Mouse (Mus musculus): ENCODE results near the gene Exog.
A peak's percentile ranks its signal among the peaks of the same experiment; 100 is the strongest.

Gene Exog

GRCm38 (mm10) chr9:119444738-119445429, at the start of gene Exog:
Exog (plus strand) TSS chr9:119444943.
- peak; percentile 96 for DNase-seq

DNA sequence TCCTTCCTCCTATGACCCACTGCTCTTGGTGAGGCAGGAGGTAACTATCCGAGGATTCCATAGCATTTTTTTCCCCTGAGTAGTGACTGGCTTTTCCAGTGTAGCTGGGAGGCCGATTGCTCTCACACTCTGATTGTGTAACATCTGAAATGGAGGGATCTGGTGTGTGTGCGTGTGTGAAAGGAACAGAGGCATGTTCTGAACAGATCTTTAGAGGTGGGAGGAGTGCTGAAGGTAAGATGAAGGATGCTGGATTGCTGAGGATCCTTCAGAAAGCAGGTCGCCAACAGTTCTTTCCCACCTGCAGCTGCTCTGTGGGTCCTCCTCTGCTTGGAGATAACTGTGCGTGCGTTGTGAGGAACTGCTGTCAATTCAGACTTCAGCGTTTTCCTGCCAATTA, 43.4 kb upstream of the Exog start:
- no peak for DNase-seq

DNA sequence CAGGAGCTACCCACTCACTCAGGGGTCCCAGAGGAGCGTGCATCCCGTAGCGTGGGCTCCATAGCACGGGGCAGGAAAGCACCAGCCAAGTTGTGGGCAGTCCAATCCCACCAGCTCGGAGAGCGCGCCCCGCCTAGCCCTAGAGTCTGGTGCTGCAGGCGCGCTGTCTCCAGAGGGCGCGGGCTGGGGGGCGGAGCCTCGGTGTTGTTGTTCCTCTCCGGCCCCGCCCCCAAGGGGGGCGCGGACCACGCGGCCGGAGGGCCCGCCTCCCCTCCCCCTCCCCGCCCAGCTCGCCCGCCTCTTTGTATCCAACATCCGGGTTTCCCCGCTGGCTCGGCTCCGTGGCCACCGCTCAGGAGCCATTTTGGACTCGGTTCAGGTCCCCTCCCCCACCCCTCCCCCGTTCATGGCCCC, 42.9 kb upstream of the Exog start, which contains the start of gene Acvr2b:
Gene Acvr2b (plus strand): TSS at position 318 of the 414 bp plus-strand sequence.
- peak; percentile 96 for DNase-seq

GRCm38 (mm10) chr9:119402253-119403235, 42.2 kb upstream of the Exog start:
- DNase-seq, result peak; percentile 47

- peak; percentile 25 for DNase-seq
These were observed 41.5 kb upstream of the Exog start for GRCm38 (mm10) chr9:119403236-119403641.

- DNase-seq, result no peak
These were observed 40.7 kb upstream of the Exog start for GRCm38 (mm10) chr9:119404090-119404489.

- DNase-seq, result no peak
These were observed 36.9 kb upstream of the Exog start for GRCm38 (mm10) chr9:119407884-119408283.

DNA sequence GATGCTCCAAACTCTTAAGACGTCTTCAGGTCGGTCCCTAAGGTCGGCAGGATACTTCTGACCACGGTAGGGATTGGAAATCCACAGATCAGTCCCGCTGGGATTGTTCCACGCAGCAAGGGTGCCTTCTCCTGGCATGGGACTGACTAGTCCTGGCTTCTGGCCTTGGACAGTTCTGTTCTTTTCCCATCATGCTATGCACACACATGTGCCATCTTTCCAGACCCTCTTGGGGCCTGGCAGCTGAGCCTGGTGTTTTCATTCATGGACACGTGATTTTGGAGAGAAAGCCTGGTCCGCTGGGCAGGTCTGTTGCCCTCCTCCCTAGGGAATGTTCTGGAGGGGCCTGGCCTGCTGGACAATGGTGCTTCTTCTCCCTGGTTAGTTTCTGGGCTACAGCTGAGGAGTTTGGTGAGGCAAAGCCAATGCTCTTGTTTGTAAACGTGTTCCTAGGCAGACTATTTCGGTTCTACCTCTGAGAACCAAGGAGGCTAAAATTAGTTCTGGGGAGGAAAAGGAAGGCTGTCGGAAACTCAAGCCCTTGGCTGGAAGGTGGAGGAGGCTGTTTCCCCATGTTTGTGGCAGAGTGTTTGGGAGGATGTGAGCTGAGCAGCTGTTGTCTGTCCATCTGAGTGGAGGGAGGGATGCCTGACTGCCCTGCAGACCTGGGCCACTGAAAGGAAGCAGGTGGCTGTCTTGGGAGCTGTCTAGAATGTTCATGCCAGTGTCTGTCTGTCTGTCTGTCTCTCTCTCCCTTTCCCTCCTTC, 35.7 kb upstream of the Exog start:
- no peak for DNase-seq

DNA sequence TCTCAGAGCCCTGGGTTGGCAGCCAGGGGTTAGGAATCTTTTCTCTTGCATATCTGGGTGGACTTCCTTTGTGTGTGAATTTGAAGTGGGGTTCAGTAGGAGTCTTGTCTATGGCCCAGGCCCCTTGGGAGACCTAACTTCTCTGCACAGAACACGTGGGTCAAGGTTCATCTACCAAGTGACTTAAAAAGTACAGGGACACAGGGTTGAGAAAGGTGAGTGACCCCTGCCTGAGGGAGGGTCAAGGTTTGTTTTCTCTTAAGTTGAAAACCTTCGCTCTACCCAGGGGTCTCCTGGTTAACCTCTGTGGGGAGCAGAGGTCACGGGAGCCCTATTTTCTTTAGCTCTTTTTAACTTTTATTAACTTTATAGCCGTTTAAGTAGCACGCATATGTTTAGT, 34.9 kb upstream of the Exog start:
- no peak for DNase-seq

DNA sequence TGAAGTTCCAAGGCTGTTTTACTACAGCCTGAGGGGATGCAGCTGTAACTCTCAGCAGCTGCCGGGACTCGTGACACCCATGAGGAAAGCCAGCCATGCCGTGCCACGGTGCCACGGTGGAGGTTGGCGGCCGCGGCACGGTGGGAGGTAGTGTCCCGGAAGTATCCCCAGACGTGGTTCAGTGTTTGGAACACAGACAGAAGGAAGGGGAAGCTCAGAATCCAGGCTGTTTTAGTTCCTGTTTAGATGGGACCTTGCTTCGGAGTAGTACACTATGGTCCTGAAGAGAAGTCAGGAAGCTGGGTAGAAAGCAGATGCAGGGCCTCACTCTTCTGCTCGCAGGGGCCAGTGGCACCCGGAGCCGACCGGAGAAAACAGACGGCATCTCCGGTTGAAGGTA, 26.7 kb upstream of the Exog start:
- no peak for DNase-seq

- DNase-seq, result no peak
These were observed 24.8 kb upstream of the Exog start for GRCm38 (mm10) chr9:119419852-119420438.

DNA sequence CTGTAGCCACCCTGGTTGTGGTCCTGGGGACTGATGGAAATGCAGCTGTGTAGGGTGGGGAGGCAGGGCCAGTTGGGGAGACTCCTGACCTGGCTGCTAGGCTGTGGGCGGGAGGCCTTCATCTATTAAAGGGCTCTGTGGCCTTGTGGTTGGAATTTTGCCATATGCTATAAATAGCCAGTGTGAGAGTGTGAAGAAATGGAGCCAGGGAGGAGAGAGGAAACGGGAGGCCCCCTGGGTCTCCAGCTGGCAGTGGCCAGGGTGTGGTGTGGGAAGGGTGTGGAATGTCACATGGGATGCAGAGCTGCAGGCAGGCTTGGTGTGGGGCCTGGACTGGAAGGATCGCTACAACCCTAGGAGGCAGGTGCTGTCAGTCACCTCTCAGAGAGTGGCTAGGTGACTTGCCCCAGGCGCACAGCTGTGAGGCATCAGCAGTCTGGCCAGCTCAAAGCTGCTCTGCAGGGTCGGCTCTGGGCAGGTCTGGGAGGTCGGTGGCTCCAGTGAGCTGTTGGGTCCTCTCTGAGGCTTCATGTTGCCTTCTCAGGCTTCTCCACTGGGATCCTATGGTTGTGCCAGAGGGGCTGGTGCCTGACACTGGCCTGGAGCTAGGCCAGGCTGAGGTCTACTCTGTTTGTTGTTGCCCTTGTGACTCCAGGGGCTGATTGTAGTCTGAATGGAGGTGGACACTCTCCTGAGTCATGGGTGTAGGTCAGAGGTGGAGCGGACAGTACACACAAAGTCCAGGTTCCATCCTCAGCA, 19.3 kb upstream of the Exog start:
- DNase-seq, result peak; percentile 56

DNA sequence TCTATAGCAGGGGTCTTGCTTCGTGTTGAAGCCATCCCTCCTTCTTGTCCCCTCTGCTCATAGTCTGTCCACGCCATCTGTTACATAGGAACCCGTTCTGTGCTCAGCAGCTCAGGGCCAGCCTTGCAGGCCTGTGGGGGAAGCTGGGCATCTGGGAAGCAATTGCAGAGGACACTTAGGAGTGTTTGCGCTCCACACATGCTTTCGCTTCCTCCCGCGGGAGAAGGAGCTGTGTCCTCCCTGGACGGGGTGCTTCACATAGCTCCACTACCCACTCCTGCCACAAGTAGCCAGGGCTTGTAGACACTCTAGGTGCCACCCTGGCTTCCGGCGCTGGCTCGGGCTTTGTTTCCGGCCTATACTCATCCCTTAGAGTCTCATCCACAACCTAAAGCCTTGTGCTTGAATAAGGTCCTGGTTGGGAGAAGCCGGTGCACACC, 18.7 kb upstream of the Exog start:
- no peak for DNase-seq

- DNase-seq, result no peak
These were observed 18.3 kb upstream of the Exog start for GRCm38 (mm10) chr9:119426483-119426882.

DNA sequence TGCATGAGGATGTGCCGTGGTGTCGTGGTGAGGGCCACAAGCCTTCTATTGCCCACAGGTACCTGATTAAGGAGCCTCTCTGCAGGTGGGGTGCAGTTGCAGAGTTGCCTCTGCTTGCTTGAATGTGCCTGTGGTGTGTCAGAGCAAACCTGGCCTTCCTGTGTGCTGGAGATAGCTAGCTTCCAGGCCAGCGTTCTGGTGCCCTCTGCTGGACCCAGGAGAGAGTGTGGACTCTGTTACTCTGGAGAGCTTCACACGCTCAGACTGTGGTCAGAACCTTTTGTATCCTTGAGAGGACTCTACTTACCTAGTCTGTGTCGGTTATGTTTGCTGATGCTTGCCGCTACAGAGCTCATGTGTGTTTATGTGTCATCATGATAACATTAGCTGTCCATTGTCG, 14.4 kb upstream of the Exog start:
- DNase-seq, result peak; percentile 78

DNA sequence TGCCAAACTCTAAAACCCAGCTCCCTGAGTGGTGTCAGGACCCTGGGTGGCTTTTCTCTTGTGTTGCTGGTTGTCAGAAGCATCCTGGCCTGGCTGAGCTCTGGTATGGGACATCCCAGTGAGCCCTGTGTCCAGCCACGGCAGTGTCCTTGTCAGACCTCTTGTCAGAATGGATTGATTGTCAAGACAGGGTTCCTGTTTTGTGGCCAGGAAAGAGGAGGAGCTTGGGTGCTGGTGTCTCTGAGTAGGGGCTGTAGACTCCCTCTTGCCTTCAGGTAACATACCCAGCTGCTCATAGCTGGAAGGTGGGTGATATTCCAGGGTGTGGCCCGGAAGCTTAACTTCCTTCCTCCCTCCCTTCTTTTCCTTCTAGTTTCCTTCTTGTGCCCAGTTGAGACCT, 8.9 kb upstream of the Exog start:
- no peak for DNase-seq

DNA sequence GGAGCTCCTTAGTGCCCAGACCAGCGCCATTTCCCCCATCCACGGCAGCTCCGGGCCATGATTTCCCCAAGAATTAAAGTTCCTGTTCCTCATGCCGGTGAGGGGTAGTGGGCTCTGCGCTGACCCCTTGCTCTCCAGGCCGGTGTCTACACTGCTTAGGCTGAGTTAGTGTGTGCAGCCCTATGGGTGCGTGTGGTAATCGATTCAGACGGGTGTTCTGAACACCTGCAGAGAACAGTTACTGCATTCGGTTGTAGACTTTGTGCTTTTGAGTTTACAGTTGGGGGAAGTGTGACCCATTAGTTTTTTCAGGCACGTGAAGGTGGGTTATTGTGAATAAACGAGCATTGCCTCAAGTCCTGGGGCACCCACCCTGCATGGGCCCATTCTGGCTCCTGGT, 6.7 kb upstream of the Exog start:
- no peak for DNase-seq

- DNase-seq, result no peak
These were observed 6.2 kb upstream of the Exog start for GRCm38 (mm10) chr9:119438498-119439000.

GRCm38 (mm10) chr9:119445737-119446136, 994 bp downstream of the Exog start:
- no peak for DNase-seq

DNA sequence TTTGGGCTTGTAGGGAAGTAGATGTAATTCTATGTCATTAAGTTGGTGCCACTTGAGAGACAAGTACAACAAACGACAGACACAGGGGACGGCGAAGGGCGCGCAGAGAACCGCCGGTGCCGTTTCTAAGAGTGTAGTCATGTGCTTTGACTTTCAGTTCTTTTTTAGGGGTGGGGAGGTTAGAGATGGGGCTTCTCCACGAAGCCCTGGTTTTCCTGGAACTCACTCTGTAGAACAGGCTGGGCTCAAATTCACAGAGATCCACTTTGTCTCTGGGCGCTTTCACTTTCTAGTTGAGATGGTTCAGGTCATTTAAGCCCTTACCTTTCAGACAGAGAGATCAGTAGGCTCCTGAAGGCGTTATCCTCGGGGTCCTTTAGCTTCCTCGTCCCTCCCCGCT, 11.2 kb downstream of the Exog start:
- no peak for DNase-seq

DNA sequence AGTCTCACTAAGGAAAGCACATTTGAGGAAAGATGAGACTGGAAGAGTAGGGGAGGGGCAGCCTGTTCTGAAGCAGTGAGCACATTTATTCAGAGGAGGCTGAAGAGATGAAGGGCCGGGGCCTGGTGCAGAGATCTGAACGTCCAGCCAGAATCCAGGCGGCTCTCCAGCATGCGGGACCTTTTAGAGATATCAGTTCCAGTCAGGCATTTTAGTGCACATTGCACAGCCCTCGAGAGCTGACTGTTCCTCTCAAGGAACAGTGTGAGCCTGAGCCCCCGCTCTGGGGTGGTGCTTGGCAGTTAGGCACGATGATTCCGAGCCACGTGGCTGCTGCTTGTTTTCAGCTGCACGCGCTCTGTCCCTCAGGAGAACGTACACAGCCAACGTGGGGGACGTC, 12.4 kb downstream of the Exog start:
- DNase-seq, result peak; percentile 26

DNA sequence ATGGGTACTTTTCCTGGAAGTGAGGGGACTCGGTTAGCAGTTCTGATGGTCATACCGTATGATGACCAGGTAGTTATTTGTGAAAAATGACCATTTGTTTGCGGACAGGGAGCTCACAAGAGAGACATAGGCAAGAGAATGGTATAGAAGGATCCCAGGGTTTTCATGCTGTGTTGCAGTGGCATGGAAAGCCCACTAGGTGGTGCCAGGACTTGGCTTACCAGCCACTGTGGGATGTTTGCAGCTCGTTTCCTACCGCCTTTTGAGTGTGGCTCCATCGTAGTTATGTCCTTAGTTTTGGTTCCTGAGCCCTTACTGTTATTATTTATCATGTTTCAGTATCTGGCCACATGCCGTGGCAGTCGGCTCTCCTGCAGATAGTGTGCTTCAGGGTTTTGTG, 15.7 kb downstream of the Exog start:
- peak; percentile 42 for DNase-seq

All from layer of hippocampus, adult 9-11 months (tissue).